Mouse (Mus musculus) kidney, postnatal 0 days (tissue): Measurements from ENCODE around the gene Snx10. TPM values are rescaled to one million over a fixed set of nuclear protein-coding genes. Genes with fewer than 3 reads are reported as not detected.

ENCODE experiments used
- ATAC-seq: fragments of 200-750 bp; cut with Nextera tagmentation; replicated peaks from 2 replicates; pipeline ENCODE4 v1.8.0; 2017; ENCODE audit warnings: low read depth, moderate number of reproducible peaks, moderate TSS enrichment, moderate library complexity; ENCODE audit not compliant: low FRiP score
- DNase-seq: peaks from one replicate; pipeline ENCODE4 v3.0.0-alpha.2; 2016; ENCODE audit warnings: low spot score
- H3K27ac ChIP-seq: fragments of 300-500 bp; sonication (generic); 2 replicates; pipeline ENCODE4 v1.5.1; 2014; ENCODE audit warnings: mild to moderate bottlenecking
- H3K27me3 ChIP-seq: fragments of 300-500 bp; sonication (generic); 2 replicates; pipeline ENCODE4 v1.6.1; 2014; ENCODE audit warnings: low read length, mixed read lengths; ENCODE audit not compliant: insufficient read depth
- H3K36me3 ChIP-seq: fragments of 300-500 bp; sonication (generic); 2 replicates; pipeline ENCODE4 v1.6.1; 2014; ENCODE audit warnings: low read length, mixed read lengths; ENCODE audit not compliant: insufficient read depth
- H3K4me1 ChIP-seq: fragments of 300-500 bp; sonication (generic); replicated peaks from 2 replicates; pipeline ENCODE4 v1.6.1; 2014; ENCODE audit warnings: antibody characterized with exemption, low read length, mixed read lengths; ENCODE audit not compliant: insufficient read depth
- H3K4me2 ChIP-seq: fragments of 300-500 bp; sonication (generic); 2 replicates; pipeline ENCODE4 v1.6.1; 2014; ENCODE audit warnings: mild to moderate bottlenecking, low read length, moderate library complexity, mixed read lengths
- H3K4me3 ChIP-seq: fragments of 300-500 bp; sonication (generic); replicated peaks from 2 replicates; pipeline ENCODE4 v1.5.1; 2014; ENCODE audit warnings: low read depth, low read length
- H3K9ac ChIP-seq: fragments of 300-500 bp; sonication (generic); 2 replicates; pipeline ENCODE4 v1.6.1; 2014; ENCODE audit warnings: low read depth, low read length
- H3K9me3 ChIP-seq: fragments of 300-500 bp; sonication (generic); replicated peaks from 2 replicates; pipeline ENCODE4 v1.6.1; 2016; ENCODE audit warnings: low read length, inconsistent platforms, mixed read lengths
- CTCF ChIP-seq: IDR thresholded peaks from 2 replicates; pipeline ENCODE4 v1.5.1; 2016; ENCODE audit warnings: antibody characterized with exemption, low read depth, mild to moderate bottlenecking, moderate library complexity
- WGBS: fragments of 180-500 bp; shearing (Covaris S2); extraction: QIAGEN DNeasy Blood & Tissue Kit; methylation state at CpG from one replicate; pipeline ENCODE4 v1.1.7; 2014; 5-methylcytosine and 5-hydroxymethylcytosine counted together
- polyA plus RNA-seq: library from polyadenylated mRNA; unstranded; fragments of >200 nt; fragmentation: Nextera tagmentation; extraction: Ambion mirVana; gene quantifications from 2 replicates; pipeline ENCODE4 v1.2.1, GENCODE M21; 2015

Snx10 gene
- polyA plus RNA-seq, 1 experiment from 2014 or later = 15.0 TPM

- Histone ChIP-seq H3K9ac (no peak overlapping the region), H3K27ac (no peak overlapping the region), H3K4me1 (no peaks in the 10 kb centered on the region; the same call in 1 of the 2 replicates), H3K9me3 (no peaks in the 10 kb centered on the region), H3K4me2 (no peak overlapping the region), H3K27me3 (no peaks in the 10 kb centered on the region), H3K4me3 (no peak overlapping the region), H3K36me3 (no peaks in the 10 kb centered on the region)
- DNase-seq = no peak
- 90% methylated on average over 3 of the region's 3 CpGs for WGBS
- no peak for TF ChIP-seq CTCF
- ATAC-seq = no peak
Measured at GRCm38 (mm10) chr6:51587266-51587665, 63.6 kb downstream of the Snx10 start.

GRCm38 (mm10) chr6:51591264-51591663 is 67.6 kb downstream of the Snx10 start:
- WGBS = 53% methylated on average over 1 of the region's 1 CpGs
- Histone ChIP-seq H3K4me2 (no peak overlapping the region), H3K27ac (no peak overlapping the region)

GRCm38 (mm10) chr6:51591844-51592243 is 68.1 kb downstream of the Snx10 start:
- no peak for ATAC-seq
- no peak for TF ChIP-seq CTCF
- Histone ChIP-seq H3K27me3 (no peaks in the 10 kb centered on the region), H3K9me3 (no peaks in the 10 kb centered on the region), H3K4me2 (peak overlapping the region; percentile 75), H3K4me1 (no peaks in the 10 kb centered on the region; the same call in none of the 2 replicates), H3K4me3 (0 out of 2 replicates have a peak overlapping the region, but pooled peaks have one; percentile 36), H3K36me3 (no peaks in the 10 kb centered on the region), H3K9ac (no peak overlapping the region), H3K27ac (no peak overlapping the region)
- WGBS = 50% methylated on average over 3 of the region's 3 CpGs
- DNase-seq = peak; percentile 75

More at GRCm38 (mm10) chr6:51591264-51591663, 67.6 kb downstream of the Snx10 start:
- H3K4me3 ChIP-seq = no peak overlapping the region
- H3K27me3 ChIP-seq = no peaks in the 10 kb centered on the region
- ATAC-seq (no peak), DNase-seq (peak; percentile 73)
- H3K4me1 ChIP-seq = no peaks in the 10 kb centered on the region; the same call in none of the 2 replicates
- H3K9me3 ChIP-seq = no peaks in the 10 kb centered on the region
- H3K9ac ChIP-seq = no peak overlapping the region
- no peak for TF ChIP-seq CTCF
- no peaks in the 10 kb centered on the region for H3K36me3 ChIP-seq

GRCm38 (mm10) chr6:51592356-51593115 is 68.8 kb downstream of the Snx10 start:
- peak; percentile 82 for ATAC-seq

GRCm38 (mm10) chr6:51593446-51594035 is 69.8 kb downstream of the Snx10 start:
- WGBS = 81% methylated on average over 10 of the region's 10 CpGs
- no peaks in the 10 kb centered on the region for H3K27me3 ChIP-seq
- no peak overlapping the region for H3K27ac ChIP-seq
- DNase-seq (no peak), ATAC-seq (no peak)
- H3K9ac ChIP-seq = no peak overlapping the region
- H3K4me3 ChIP-seq = no peak overlapping the region
- TF ChIP-seq CTCF = no peak
- H3K36me3 ChIP-seq = no peaks in the 10 kb centered on the region
- H3K4me2 ChIP-seq = no peak overlapping the region
- no peaks in the 10 kb centered on the region; the same call in none of the 2 replicates for H3K4me1 ChIP-seq
- H3K9me3 ChIP-seq = no peaks in the 10 kb centered on the region

More at GRCm38 (mm10) chr6:51592356-51593115, 68.8 kb downstream of the Snx10 start:
- peak; percentile 85 for TF ChIP-seq CTCF
- WGBS = 2% methylated on average over 45 of the region's 45 CpGs
- H3K9ac ChIP-seq = no peak overlapping the region; the same call in 1 of the 2 replicates
- DNase-seq = peak; percentile 80
- H3K27ac ChIP-seq = peak overlapping the region; percentile 65; the same call in 1 of the 2 replicates
- H3K4me1 ChIP-seq = no peaks in the 10 kb centered on the region; the same call in none of the 2 replicates
- H3K4me2 ChIP-seq = peak overlapping the region; percentile 75
- no peaks in the 10 kb centered on the region for H3K36me3 ChIP-seq
- peak overlapping the region; percentile 36 for H3K4me3 ChIP-seq
- no peaks in the 10 kb centered on the region for H3K27me3 ChIP-seq
- H3K9me3 ChIP-seq = no peaks in the 10 kb centered on the region

GRCm38 (mm10) chr6:51594516-51594915 is 70.8 kb downstream of the Snx10 start:
- H3K9ac ChIP-seq = no peak overlapping the region
- 38% methylated on average over 4 of the region's 4 CpGs for WGBS
- TF ChIP-seq CTCF = no peak
- DNase-seq (peak; percentile 64), ATAC-seq (no peak)
- H3K27ac ChIP-seq = no peak overlapping the region
- H3K36me3 ChIP-seq = no peaks in the 10 kb centered on the region
- no peak overlapping the region for H3K4me3 ChIP-seq
- H3K27me3 ChIP-seq = no peaks in the 10 kb centered on the region
- H3K4me1 ChIP-seq = no peaks in the 10 kb centered on the region; the same call in none of the 2 replicates
- H3K4me2 ChIP-seq = 0 out of 2 replicates have a peak overlapping the region, but pooled peaks have one; percentile 11
- no peaks in the 10 kb centered on the region for H3K9me3 ChIP-seq
